Mouse (Mus musculus) cortical plate, adult 2 months (tissue): ENCODE measurements around the gene E330014E10Rik.
"Not testable (repeated sequence)": the region's sequence is repeated elsewhere in the genome, so short reads cannot be mapped to it uniquely, and the experiment has no call there.

ENCODE experiments used
- CTCF ChIP-seq: fragments of 200-500 bp; IDR thresholded peaks from 2 replicates; pipeline ENCODE4 v1.5.1; 2011; ENCODE audit warnings: mild to moderate bottlenecking, control low read depth, low read length; ENCODE audit not compliant: insufficient read depth; ENCODE audit errors: extremely low read depth
- POLR2A ChIP-seq: fragments of 200-500 bp; IDR thresholded peaks from 2 replicates; pipeline ENCODE4 v1.6.1; 2011; ENCODE audit warnings: mild to moderate bottlenecking, low read length, control low read depth; ENCODE audit not compliant: insufficient read depth; ENCODE audit errors: extremely low read depth

GRCm38 (mm10) chr5:95736073-95736472 lies 39.7 kb upstream of the E330014E10Rik start, which contains the start of gene Gm7978:
- TF ChIP-seq CTCF, POLR2A: not testable (repeated sequence)
